Mouse (Mus musculus): ENCODE measurements at regions not wholly inside any gene's neighbourhood (a gene's known extent, or its start where the extent isn't known, plus 50 kb on each side); places are given as distances from the start of the nearest gene placed in this dataset.
"Not testable (repeated sequence)": the region's sequence is repeated elsewhere in the genome, so short reads cannot be mapped to it uniquely, and the experiment has no call there.

GRCm38 (mm10) chr6:95058017-95058416 lies 59.0 kb upstream of the Kbtbd8 start:
- CTCF ChIA-PET: no interaction called here

- CTCF ChIA-PET: no interaction called here
Observed at GRCm38 (mm10) chr6:95056222-95056621, 60.8 kb upstream of the Kbtbd8 start.

- CTCF ChIA-PET: no interaction called here
Observed at GRCm38 (mm10) chr6:95053717-95054382, 63.2 kb upstream of the Kbtbd8 start.

- CTCF ChIA-PET: not testable (repeated sequence)
Observed at GRCm38 (mm10) chr6:95041351-95041750, 75.7 kb upstream of the Kbtbd8 start.

GRCm38 (mm10) chr6:95024239-95024638 lies 92.8 kb upstream of the Kbtbd8 start:
- CTCF ChIA-PET: interaction anchor here (0.7 kb wide), 1 partner anchor 71 kb away, joined by 14 read pairs; no protein-coding TSS in a partner anchor

GRCm38 (mm10) chr6:95021724-95022123 lies 95.3 kb upstream of the Kbtbd8 start:
- CTCF ChIA-PET: no interaction called here

- CTCF ChIA-PET: no interaction called here
Observed at GRCm38 (mm10) chr6:95017911-95018310, 99.1 kb upstream of the Kbtbd8 start.

GRCm38 (mm10) chr6:95017484-95017883 lies 99.6 kb upstream of the Kbtbd8 start:
- CTCF ChIA-PET: no interaction called here

GRCm38 (mm10) chr6:95013096-95013495 lies 103.9 kb upstream of the Kbtbd8 start:
- CTCF ChIA-PET: no interaction called here

- CTCF ChIA-PET: no interaction called here
Observed at GRCm38 (mm10) chr6:95006485-95006884, 110.6 kb upstream of the Kbtbd8 start.

GRCm38 (mm10) chr6:95003716-95004115 lies 113.3 kb upstream of the Kbtbd8 start:
- CTCF ChIA-PET: no interaction called here

- CTCF ChIA-PET: no interaction called here
Observed at GRCm38 (mm10) chr6:94999562-94999961, 117.5 kb upstream of the Kbtbd8 start.

- CTCF ChIA-PET: no interaction called here
Observed at GRCm38 (mm10) chr6:94999002-94999401, 118.0 kb upstream of the Kbtbd8 start.

- CTCF ChIA-PET: no interaction called here
Observed at GRCm38 (mm10) chr6:94998371-94998770, 118.7 kb upstream of the Kbtbd8 start.

- CTCF ChIA-PET: no interaction called here
Observed at GRCm38 (mm10) chr6:94994376-94994775, 122.7 kb upstream of the Kbtbd8 start.

- CTCF ChIA-PET: no interaction called here
Observed at GRCm38 (mm10) chr6:94987427-94987826, 129.6 kb upstream of the Kbtbd8 start.

- CTCF ChIA-PET: no interaction called here
Observed at GRCm38 (mm10) chr6:94986346-94986745, 130.7 kb upstream of the Kbtbd8 start.

GRCm38 (mm10) chr6:94984411-94984895 lies 132.6 kb upstream of the Kbtbd8 start:
- CTCF ChIA-PET: no interaction called here

- CTCF ChIA-PET: no interaction called here
Observed at GRCm38 (mm10) chr6:94968683-94969082, 148.4 kb upstream of the Kbtbd8 start.

GRCm38 (mm10) chr6:94966962-94967361 lies 150.1 kb upstream of the Kbtbd8 start:
- CTCF ChIA-PET: no interaction called here

- CTCF ChIA-PET: interaction anchor here (0.6 kb wide), 1 partner anchor 991 kb away, joined by 3 read pairs; no protein-coding TSS in a partner anchor
Observed at GRCm38 (mm10) chr6:94963204-94963603, 153.8 kb upstream of the Kbtbd8 start.

GRCm38 (mm10) chr6:94962411-94963087 lies 154.5 kb upstream of the Kbtbd8 start:
- CTCF ChIA-PET: interaction anchor here (0.6 kb wide), 1 partner anchor 991 kb away, joined by 3 read pairs; no protein-coding TSS in a partner anchor

- CTCF ChIA-PET: no interaction called here
Observed at GRCm38 (mm10) chr6:94961821-94962220, 155.2 kb upstream of the Kbtbd8 start.
